Mouse (Mus musculus): ENCODE results near the gene Cmtm7. TPM values are rescaled to one million over a fixed set of nuclear protein-coding genes. Genes with fewer than 3 reads are reported as not detected.

Gene Cmtm7
- polyA plus RNA-seq, 1 experiment: 237 TPM

DNA sequence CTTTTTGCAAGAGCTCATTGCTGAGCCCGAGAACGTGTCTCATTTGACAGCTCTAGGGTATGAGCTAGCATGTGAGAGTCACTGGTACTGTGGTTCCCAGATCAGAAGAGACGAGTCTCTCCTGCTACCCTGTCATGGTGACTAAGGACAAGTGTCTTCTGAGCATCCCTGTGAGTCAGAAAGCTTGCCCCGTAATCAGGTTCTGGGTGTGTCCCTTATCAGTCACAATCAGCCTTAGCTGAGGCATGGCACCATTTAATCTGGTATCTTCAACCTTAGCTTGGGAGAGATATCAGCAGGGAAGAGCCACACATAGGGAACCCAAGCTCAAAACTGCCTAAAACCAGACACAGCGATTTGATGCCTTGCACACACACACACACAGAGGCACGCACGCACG lies 7.0 kb upstream of the Cmtm7 start:
- TF ChIP-seq CTCF (IDR thresholded peaks at IDR 0.05; ENCODE audit: extremely low read depth, insufficient read depth, insufficient read length, insufficient replicate concordance) (no peak), POLR2A (IDR thresholded peaks at IDR 0.05; ENCODE audit: low read depth, low read length) (no peak)
- H3K36me3 ChIP-seq (ENCODE audit: control insufficient read depth, insufficient read depth, low read length): no peaks in the 10 kb centered on the region
- 79% methylated on average over 8 of the region's 8 CpGs for WGBS
- no peak overlapping the region for H3K4me3 ChIP-seq (ENCODE audit: extremely low read depth, insufficient read depth, insufficient read length)
- no peak for DNase-seq (ENCODE audit: low read depth in 1 of 2, low spot score in 2 of 2)
- H3K27me3 ChIP-seq (ENCODE audit: control insufficient read depth, insufficient read depth, low read length): no peaks in the 10 kb centered on the region
- no peak overlapping the region for H3K27ac ChIP-seq (ENCODE audit: insufficient read depth, low read length)
- H3K4me1 ChIP-seq (ENCODE audit: control insufficient read depth, insufficient read depth, insufficient read length): peaks cover 10% of the 10 kb centered on the region

DNA sequence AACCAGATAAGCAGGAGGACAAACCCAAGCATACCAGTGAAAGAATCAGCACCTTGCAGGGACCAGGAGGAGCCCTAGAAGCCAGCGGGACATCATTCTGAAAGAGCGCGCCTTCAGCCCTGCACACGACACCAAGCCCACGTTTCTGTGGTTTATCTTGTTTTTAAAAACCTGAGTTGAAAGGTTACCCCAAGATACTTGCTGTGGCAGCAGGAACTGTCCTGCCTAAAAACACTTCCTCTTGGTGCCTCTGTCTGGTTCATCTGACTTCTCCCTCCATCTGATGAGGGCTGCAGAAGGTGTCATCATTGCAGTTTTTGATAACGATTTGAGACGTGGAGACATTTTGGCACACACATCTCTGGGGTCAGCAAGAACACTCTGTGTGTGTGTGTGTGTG lies 6.1 kb upstream of the Cmtm7 start:
- Histone ChIP-seq H3K4me3 (ENCODE audit: extremely low read depth, insufficient read depth, insufficient read length) (no peak overlapping the region), H3K27ac (ENCODE audit: insufficient read depth, low read length) (peak overlapping the region; percentile 72), H3K4me1 (ENCODE audit: control insufficient read depth, insufficient read depth, insufficient read length) (peaks cover 10% of the 10 kb centered on the region), H3K27me3 (ENCODE audit: control insufficient read depth, insufficient read depth, low read length) (no peaks in the 10 kb centered on the region), H3K36me3 (ENCODE audit: control insufficient read depth, insufficient read depth, low read length) (no peaks in the 10 kb centered on the region)
- WGBS: 8% methylated on average over 7 of the region's 7 CpGs
- TF ChIP-seq CTCF (IDR thresholded peaks at IDR 0.05; ENCODE audit: extremely low read depth, insufficient read depth, insufficient read length, insufficient replicate concordance) (no peak), POLR2A (IDR thresholded peaks at IDR 0.05; ENCODE audit: low read depth, low read length) (no peak)
- peak in 1 of 2 experiments; percentile 30 for DNase-seq (ENCODE audit: low read depth in 1 of 2, low spot score in 2 of 2)

DNA sequence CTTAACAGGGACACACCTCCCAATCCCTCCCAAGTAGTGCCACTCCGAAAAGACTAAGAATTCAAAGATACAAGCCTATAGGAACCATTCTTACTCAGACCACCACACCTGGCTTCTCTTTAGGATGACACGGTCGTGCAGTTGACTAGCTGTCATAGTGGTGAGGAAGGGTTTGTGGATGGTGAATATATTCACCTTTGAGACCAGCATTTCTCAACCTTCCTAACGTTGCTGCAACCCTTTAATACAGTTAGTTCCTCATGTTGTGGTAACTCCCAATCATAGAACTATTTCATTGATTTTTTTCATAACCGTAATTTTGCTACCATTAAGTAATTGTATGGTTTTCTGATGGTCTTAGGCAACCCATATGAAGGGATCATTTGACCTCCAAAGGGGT lies 5.5 kb upstream of the Cmtm7 start:
- Histone ChIP-seq H3K27ac (ENCODE audit: insufficient read depth, low read length) (peak overlapping the region; percentile 72; the same call in 1 of the 2 replicates), H3K4me3 (ENCODE audit: extremely low read depth, insufficient read depth, insufficient read length) (no peak overlapping the region), H3K36me3 (ENCODE audit: control insufficient read depth, insufficient read depth, low read length) (no peaks in the 10 kb centered on the region), H3K4me1 (ENCODE audit: control insufficient read depth, insufficient read depth, insufficient read length) (peaks cover 10% of the 10 kb centered on the region), H3K27me3 (ENCODE audit: control insufficient read depth, insufficient read depth, low read length) (no peaks in the 10 kb centered on the region)
- no peak for DNase-seq (ENCODE audit: low read depth in 1 of 2, low spot score in 2 of 2)
- TF ChIP-seq POLR2A (IDR thresholded peaks at IDR 0.05; ENCODE audit: low read depth, low read length) (no peak), CTCF (IDR thresholded peaks at IDR 0.05; ENCODE audit: extremely low read depth, insufficient read depth, insufficient read length, insufficient replicate concordance) (no peak)
- WGBS: 84% methylated on average over 5 of the region's 5 CpGs

DNA sequence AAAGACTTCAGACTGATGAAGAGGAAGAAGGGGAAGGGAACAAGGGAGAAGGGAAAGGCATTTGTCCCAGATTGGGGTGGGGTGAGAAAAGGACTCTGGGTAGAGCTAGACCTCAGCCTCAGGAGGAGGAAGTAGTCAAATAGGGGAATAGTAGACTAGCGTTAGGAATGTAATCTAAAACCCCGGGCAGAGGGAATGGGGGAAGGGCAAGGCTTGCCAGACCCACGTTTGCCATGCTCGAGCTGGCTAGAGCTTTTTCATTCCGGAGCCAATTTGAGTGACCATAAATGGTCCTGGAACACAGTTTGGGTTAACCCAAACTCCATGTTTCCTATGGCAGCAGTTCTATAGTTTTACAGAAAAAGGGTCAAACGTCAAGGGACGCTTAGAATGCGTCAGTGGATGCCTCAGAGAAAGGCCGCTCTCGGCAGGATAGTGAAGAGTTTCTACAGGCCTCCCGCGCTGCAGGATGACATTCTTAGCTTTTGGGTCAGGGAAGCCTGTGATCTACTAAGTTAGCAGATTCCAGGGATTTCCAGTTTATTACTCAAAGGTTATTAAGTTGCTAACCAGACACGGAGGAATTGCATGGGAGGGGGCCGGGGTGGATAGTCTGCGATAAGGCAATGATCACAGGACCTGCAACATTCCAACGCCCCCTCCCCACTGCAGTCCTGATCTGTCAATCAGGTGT lies 3.9 kb upstream of the Cmtm7 start:
- 68% methylated on average over 16 of the region's 16 CpGs for WGBS
- no peak for DNase-seq (ENCODE audit: low read depth in 1 of 2, low spot score in 2 of 2)
- peaks cover 10% of the 10 kb centered on the region for H3K4me1 ChIP-seq (ENCODE audit: control insufficient read depth, insufficient read depth, insufficient read length)
- no peak overlapping the region for H3K4me3 ChIP-seq (ENCODE audit: extremely low read depth, insufficient read depth, insufficient read length)
- H3K36me3 ChIP-seq (ENCODE audit: control insufficient read depth, insufficient read depth, low read length): no peaks in the 10 kb centered on the region
- no peak overlapping the region for H3K27ac ChIP-seq (ENCODE audit: insufficient read depth, low read length)
- TF ChIP-seq CTCF (IDR thresholded peaks at IDR 0.05; ENCODE audit: extremely low read depth, insufficient read depth, insufficient read length, insufficient replicate concordance): no peak
- TF ChIP-seq POLR2A (IDR thresholded peaks at IDR 0.05; ENCODE audit: low read depth, low read length): no peak
- no peaks in the 10 kb centered on the region for H3K27me3 ChIP-seq (ENCODE audit: control insufficient read depth, insufficient read depth, low read length)

DNA sequence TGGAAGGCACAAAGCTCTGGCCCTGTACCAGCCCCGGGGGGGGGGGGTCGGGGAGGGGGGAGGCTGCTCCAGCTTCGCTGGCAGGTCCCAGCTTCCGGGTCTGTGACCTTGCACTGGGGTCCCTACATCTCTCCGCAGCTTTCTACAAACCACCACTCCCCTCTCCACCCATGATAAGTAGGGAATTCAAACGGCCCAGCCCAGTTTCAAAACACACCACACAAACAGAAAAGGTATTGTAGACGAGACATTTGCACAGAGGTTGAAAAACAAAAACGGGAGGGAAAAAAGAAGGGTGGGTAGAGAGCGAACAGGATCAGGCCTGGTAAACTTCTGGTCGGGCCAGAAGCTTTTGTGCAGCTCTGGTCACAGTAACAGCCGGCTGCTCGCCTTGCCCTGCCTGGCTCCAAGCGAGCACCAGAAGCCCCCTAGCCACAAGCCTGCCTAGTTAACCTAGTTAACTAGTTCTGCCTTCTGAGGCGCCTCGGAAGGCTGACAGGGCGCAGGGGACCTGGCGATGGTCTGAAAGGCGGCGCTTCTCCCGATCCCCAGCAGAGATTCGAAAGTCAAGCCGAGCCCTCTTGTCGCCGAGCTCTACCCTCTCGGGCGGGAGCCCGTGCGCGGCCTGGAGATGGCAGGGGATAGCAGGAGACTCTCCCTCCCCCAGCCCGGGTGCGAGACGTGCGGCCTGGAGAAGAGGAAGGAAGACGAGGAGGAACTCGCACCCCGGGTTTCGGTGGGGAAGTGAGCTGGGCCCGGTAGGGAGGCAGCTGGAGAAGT lies 720 bp downstream of the Cmtm7 start:
- TF ChIP-seq CTCF (IDR thresholded peaks at IDR 0.05; ENCODE audit: extremely low read depth, insufficient read depth, insufficient read length, insufficient replicate concordance) (no peak), POLR2A (IDR thresholded peaks at IDR 0.05; ENCODE audit: low read depth, low read length) (no peak; the same call in none of the 2 replicates)
- Histone ChIP-seq H3K27me3 (ENCODE audit: control insufficient read depth, insufficient read depth, low read length) (no peaks in the 10 kb centered on the region), H3K4me1 (ENCODE audit: control insufficient read depth, insufficient read depth, insufficient read length) (peaks cover 26% of the 10 kb centered on the region), H3K36me3 (ENCODE audit: control insufficient read depth, insufficient read depth, low read length) (no peaks in the 10 kb centered on the region), H3K4me3 (ENCODE audit: extremely low read depth, insufficient read depth, insufficient read length) (peak overlapping the region; percentile 95), H3K27ac (ENCODE audit: insufficient read depth, low read length) (peak overlapping the region; percentile 97)
- peak in 1 of 2 experiments; percentile 68 for DNase-seq (ENCODE audit: low read depth in 1 of 2, low spot score in 2 of 2)
- under 1% methylated on average over 38 of the region's 38 CpGs for WGBS

DNA sequence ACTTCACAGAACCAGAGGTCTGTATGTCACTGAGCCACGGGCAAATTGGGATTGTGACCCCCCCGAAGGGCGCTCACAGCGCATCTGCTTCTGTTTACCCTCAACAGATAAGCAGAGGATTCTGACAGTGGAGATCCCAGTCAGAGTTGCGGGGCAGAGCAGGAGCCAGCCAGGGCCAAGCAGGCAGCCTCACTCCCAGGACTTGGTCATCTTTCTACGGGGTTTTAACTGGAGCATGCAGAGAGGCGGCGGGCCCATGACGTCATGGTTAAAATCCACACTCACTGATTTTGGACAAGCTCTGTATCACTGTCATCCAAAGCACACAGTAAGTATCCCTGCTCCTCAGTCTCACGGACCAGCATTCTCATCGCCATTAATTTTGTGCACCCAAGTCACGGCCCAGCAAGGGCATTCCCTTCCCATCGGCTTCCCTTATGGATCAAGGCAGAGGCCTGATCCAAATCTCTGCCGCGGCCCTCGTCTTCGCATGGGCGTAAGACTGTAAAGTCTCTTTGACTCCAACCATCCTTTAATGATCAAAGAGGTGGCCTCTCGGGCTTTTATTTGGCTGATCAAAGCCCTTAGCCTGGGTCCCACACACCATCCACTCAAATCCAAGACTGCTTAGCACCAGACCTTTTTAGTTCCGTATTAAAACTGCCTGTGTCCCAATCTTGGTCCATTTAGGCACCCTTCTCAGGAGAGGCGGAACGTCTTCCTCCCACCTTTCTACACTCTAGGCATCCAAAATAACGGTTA lies 1.5 kb downstream of the Cmtm7 start:
- Histone ChIP-seq H3K4me3 (ENCODE audit: extremely low read depth, insufficient read depth, insufficient read length) (peak overlapping the region; percentile 95), H3K27ac (ENCODE audit: insufficient read depth, low read length) (peak overlapping the region; percentile 97), H3K4me1 (ENCODE audit: control insufficient read depth, insufficient read depth, insufficient read length) (peaks cover 33% of the 10 kb centered on the region), H3K27me3 (ENCODE audit: control insufficient read depth, insufficient read depth, low read length) (no peaks in the 10 kb centered on the region), H3K36me3 (ENCODE audit: control insufficient read depth, insufficient read depth, low read length) (no peaks in the 10 kb centered on the region)
- WGBS: 16% methylated on average over 23 of the region's 23 CpGs
- peak in 1 of 2 experiments; percentile 40 for DNase-seq (ENCODE audit: low read depth in 1 of 2, low spot score in 2 of 2)
- TF ChIP-seq CTCF (IDR thresholded peaks at IDR 0.05; ENCODE audit: extremely low read depth, insufficient read depth, insufficient read length, insufficient replicate concordance) (no peak), POLR2A (IDR thresholded peaks at IDR 0.05; ENCODE audit: low read depth, low read length) (no peak)
